Comparison of ENCODE assay signal across 9 mouse cellular contexts in genomic region chr1:168430868-168431710, GRCm38 (mm10). TPM values are rescaled to one million over a fixed set of nuclear protein-coding genes. Genes with fewer than 3 reads are reported as not detected.
DNase-seq lines count a peak whose midpoint lies in the region; ATAC-seq and TF ChIP-seq lines count a peak whose summit lies in the region.
"Had no signal": no experiment of that assay in that cellular context is flagged by ENCODE, and none has a peak within 500 bp of the region (broad histone marks: within the 10 kb centered on the region; RNA-seq: fewer than 3 reads in every experiment).

No protein-coding gene starts in this region.

- peak overlapping the region; percentile 99 for H3K9ac ChIP-seq in forebrain, embryonic 13.5 days
- peak overlapping the region; percentile 98 for H3K9ac ChIP-seq in hindbrain, embryonic 13.5 days
- peak overlapping the region; percentile 63 for H3K9ac ChIP-seq in liver, embryonic 14.5 days (replicated peaks)
- H3K9ac ChIP-seq in neural tube, embryonic 14.5 days (replicated peaks; ENCODE audit: low read depth, low read length) = peak overlapping the region; percentile 85

- intact Hi-C loops in left cerebral cortex, postnatal 4 days (cut with DNase I) = loop anchor here (5.0 to 10.0 kb wide), 3 partner anchors 104 to 246 kb away; no protein-coding TSS in a partner anchor
- intact Hi-C loops in left cerebral cortex, postnatal 14 days (cut with DNase I) = loop anchor here (5.0 to 10.0 kb wide), 3 partner anchors 219 to 484 kb away; no protein-coding TSS in a partner anchor

- no peaks in the 10 kb centered on the region for H3K36me3 ChIP-seq in forebrain, embryonic 13.5 days (ENCODE audit: poor library complexity, severe bottlenecking)
- no peaks in the 10 kb centered on the region for H3K36me3 ChIP-seq in hindbrain, embryonic 13.5 days
- no peaks in the 10 kb centered on the region for H3K36me3 ChIP-seq in liver, embryonic 14.5 days (replicated peaks; ENCODE audit: control insufficient read depth, insufficient read depth, low read depth)
- no peaks in the 10 kb centered on the region for H3K36me3 ChIP-seq in neural tube, embryonic 14.5 days (ENCODE audit: control insufficient read depth, insufficient read depth, low read length)

- peak overlapping the region; percentile 100 for H3K27ac ChIP-seq in forebrain, embryonic 13.5 days
- peak overlapping the region; percentile 99 for H3K27ac ChIP-seq in hindbrain, embryonic 13.5 days
- H3K27ac ChIP-seq in liver, embryonic 14.5 days = no peak overlapping the region
- peak overlapping the region; percentile 87 for H3K27ac ChIP-seq in neural tube, embryonic 14.5 days (ENCODE audit: low read depth, low read length)

- no peaks in the 10 kb centered on the region for H3K9me3 ChIP-seq in forebrain, embryonic 13.5 days (replicated peaks)
- no peaks in the 10 kb centered on the region for H3K9me3 ChIP-seq in hindbrain, embryonic 13.5 days
- H3K9me3 ChIP-seq in liver, embryonic 14.5 days (ENCODE audit: control insufficient read depth, low read length) = no peaks in the 10 kb centered on the region
- H3K9me3 ChIP-seq in neural tube, embryonic 14.5 days (ENCODE audit: control insufficient read depth, low read length) = no peaks in the 10 kb centered on the region

- peak overlapping the region; percentile 95 for H3K4me3 ChIP-seq in forebrain, embryonic 13.5 days
- peak overlapping the region; percentile 86 for H3K4me3 ChIP-seq in hindbrain, embryonic 13.5 days
- peak overlapping the region; percentile 64 to 72 for H3K4me3 ChIP-seq in liver, embryonic 14.5 days (ENCODE audit: insufficient read depth in 1 of 2, low read depth in 2 of 2, low read length in 2 of 2)
- peak overlapping the region; percentile 71 for H3K4me3 ChIP-seq in neural tube, embryonic 14.5 days (ENCODE audit: low read depth, low read length)

- ATAC-seq in forebrain, embryonic 13.5 days = no peak
- ATAC-seq in hindbrain, embryonic 13.5 days (ENCODE audit: low FRiP score) = no peak
- no peak for ATAC-seq in liver, embryonic 14.5 days (ENCODE audit: insufficient read depth)
- ATAC-seq in neural tube, embryonic 14.5 days (ENCODE audit: low read depth) = no peak

- H3K27me3 ChIP-seq in forebrain, embryonic 13.5 days = no peaks in the 10 kb centered on the region
- no peaks in the 10 kb centered on the region for H3K27me3 ChIP-seq in hindbrain, embryonic 13.5 days
- no peaks in the 10 kb centered on the region for H3K27me3 ChIP-seq in liver, embryonic 14.5 days (ENCODE audit: control insufficient read depth, insufficient read depth, low read length)
- no peaks in the 10 kb centered on the region for H3K27me3 ChIP-seq in neural tube, embryonic 14.5 days (ENCODE audit: control insufficient read depth, insufficient read depth, low read length)

- DNase-seq in left cerebral cortex, postnatal 4 days = peak; percentile 53
- no peak for DNase-seq in left cerebral cortex, postnatal 14 days (ENCODE audit: low spot score in 2 of 2)
- peak; percentile 58 for DNase-seq in brain, embryonic 14.5 days (ENCODE audit: low read depth)
- no peak for DNase-seq in liver, embryonic 14.5 days (ENCODE audit: low read depth in 3 of 3, low spot score in 3 of 3)
- no peak for DNase-seq in frontal cortex, postnatal 25 days (ENCODE audit: low spot score in 2 of 2)

- WGBS in forebrain, embryonic 13.5 days = under 1% methylated on average over 37 of the region's 37 CpGs
- WGBS in hindbrain, embryonic 13.5 days = under 1% methylated on average over 37 of the region's 37 CpGs
- WGBS in liver, embryonic 14.5 days (ENCODE audit: insufficient replicate concordance) = 0% methylated on average over 37 of the region's 37 CpGs
- under 1% methylated on average over 37 of the region's 37 CpGs for WGBS in neural tube, embryonic 14.5 days

- TF ChIP-seq POLR2A in brain, embryonic 14.5 days (IDR thresholded peaks at IDR 0.05; ENCODE audit: borderline replicate concordance, extremely low read depth, insufficient read depth, insufficient read length, poor library complexity, severe bottlenecking) = no peak

- no peak for TF ChIP-seq EP300 in liver, embryonic 14.5 days (IDR thresholded peaks at IDR 0.05; ENCODE audit: low read depth)

- H3K4me2 ChIP-seq in forebrain, embryonic 13.5 days = peak overlapping the region; percentile 80
- peak overlapping the region; percentile 69 for H3K4me2 ChIP-seq in hindbrain, embryonic 13.5 days
- peak overlapping the region; percentile 95 for H3K4me2 ChIP-seq in liver, embryonic 14.5 days (ENCODE audit: low read depth)
- H3K4me2 ChIP-seq in neural tube, embryonic 14.5 days (ENCODE audit: low read depth, low read length) = peak overlapping the region; percentile 71

- no peak for TF ChIP-seq CTCF in brain, embryonic 14.5 days (IDR thresholded peaks at IDR 0.05; ENCODE audit: borderline replicate concordance, extremely low read depth, insufficient read depth, insufficient read length)
- no peak for TF ChIP-seq CTCF in liver, embryonic 14.5 days (IDR thresholded peaks at IDR 0.05; ENCODE audit: low read depth)

- H3K4me1 ChIP-seq in forebrain, embryonic 13.5 days = peaks cover 21% of the 10 kb centered on the region
- peaks cover 25% of the 10 kb centered on the region for H3K4me1 ChIP-seq in hindbrain, embryonic 13.5 days (replicated peaks)
- no peaks in the 10 kb centered on the region for H3K4me1 ChIP-seq in liver, embryonic 14.5 days (replicated peaks; ENCODE audit: control insufficient read depth in 2 of 2, insufficient read depth in 2 of 2, low read length in 1 of 2)
- peaks cover 10% of the 10 kb centered on the region; the same call in 1 of the 2 replicates for H3K4me1 ChIP-seq in neural tube, embryonic 14.5 days (ENCODE audit: control insufficient read depth, insufficient read depth, low read length)

RNA-seq across cellular contexts. Expression of gene Pbx1, which starts 1.0 kb away (rescaled TPM):
- total RNA-seq in left cerebral cortex, postnatal 4 days (2021) = 100 to 1,000 TPM; 284 to 303 TPM
- total RNA-seq in left cerebral cortex, postnatal 14 days (2021) = 100 to 1,000 TPM; 130 to 145 TPM
- 137 and 141 TPM in 2 replicates for polyA plus RNA-seq in brain, embryonic 14.5 days (2012; rRNA removed)
- polyA plus RNA-seq in forebrain, embryonic 13.5 days (2015; fragmentation: Nextera tagmentation; extraction: Ambion mirVana) = 72.2 and 78.9 TPM in 2 replicates
- 53.6 and 54.9 TPM in 2 replicates for polyA plus RNA-seq in hindbrain, embryonic 13.5 days (2015; fragmentation: Nextera tagmentation; extraction: Ambion mirVana)
- 2.5 and 2.7 TPM in 2 replicates for polyA plus RNA-seq in liver, embryonic 14.5 days (2012; rRNA removed)
- polyA plus RNA-seq in liver, embryonic 14.5 days (2014; fragmentation: Nextera tagmentation; extraction: Ambion mirVana) = 1.7 and 2.2 TPM in 2 replicates
- 41.2 and 47.8 TPM in 2 replicates for polyA plus RNA-seq in neural tube, embryonic 14.5 days (2014; fragmentation: Nextera tagmentation; extraction: Ambion mirVana)
- total RNA-seq: MEL had no signal

Comparison
In these comparisons a context has a peak if more than half of its experiments do, and no peak if none do; other contexts are left out.
1. DNase-seq: peak in left cerebral cortex, postnatal 4 days (single experiment) and brain, embryonic 14.5 days (single experiment); none in left cerebral cortex, postnatal 14 days (0 of 2), liver, embryonic 14.5 days (0 of 3) and frontal cortex, postnatal 25 days (0 of 2).
2. RNA of gene Pbx1, which starts 1.0 kb away (polyA plus RNA-seq): 137 to 141 TPM in brain, embryonic 14.5 days, 72.2 to 78.9 TPM in forebrain, embryonic 13.5 days, 53.6 to 54.9 TPM in hindbrain, embryonic 13.5 days and 41.2 to 47.8 TPM in neural tube, embryonic 14.5 days; 1.7 to 2.7 TPM in liver, embryonic 14.5 days; every median in the first group is over 10 times any median in the second.
3. Peak in every context shown above with its lines, with median percentiles within 50 percentile points of each other: H3K4me2 ChIP-seq, H3K4me3 ChIP-seq and H3K9ac ChIP-seq.